Mouse (Mus musculus) bone marrow macrophage, adult 2 months (primary cell): ENCODE results near the gene Htra1.

Experiments used
- CTCF ChIP-seq: IDR thresholded peaks from 2 replicates; pipeline ENCODE4 v1.5.1; 2012; ENCODE audit warnings: low read depth, mild to moderate bottlenecking, low read length, moderate library complexity
- POLR2A ChIP-seq: IDR thresholded peaks from 2 replicates; pipeline ENCODE4 v1.6.1; 2012; ENCODE audit warnings: mild to moderate bottlenecking, low read depth, low read length, borderline replicate concordance

GRCm38 (mm10) chr7:130961429-130961828, 25.5 kb downstream of the Htra1 start:
- TF ChIP-seq POLR2A (no peak), CTCF (no peak)
